Mouse (Mus musculus): ENCODE data around the gene Dnah14.

- TF ChIP-seq CTCF (IDR thresholded peaks at IDR 0.05; ENCODE audit: extremely low read depth, insufficient read depth, low read length) (no peak), POLR2A (IDR thresholded peaks at IDR 0.05; ENCODE audit: extremely low read depth, insufficient read depth, low read length) (no peak)
Measured at GRCm38 (mm10) chr1:181776541-181776940, 200.2 kb downstream of the Dnah14 start.
